Mouse (Mus musculus) heart, adult 2 months (tissue): Measurements from ENCODE around the gene Rps27rt. TPM values are rescaled to one million over a fixed set of nuclear protein-coding genes. Genes with fewer than 3 reads are reported as not detected.
A peak's percentile ranks its signal among the peaks of the same experiment; 100 is the strongest.

Experiments
- DNase-seq, 2 experiments: peaks; one replicate each; pipeline ENCODE4 v3.0.0; 2021
- H3K27ac ChIP-seq: fragments of 200-600 bp; 2 replicates; pipeline ENCODE4 v1.8.1; 2022
- H3K27me3 ChIP-seq: fragments of 200-500 bp; 2 replicates; pipeline ENCODE4 v1.6.1; 2012; ENCODE audit warnings: mild to moderate bottlenecking, low read length, inconsistent platforms, mixed read lengths; ENCODE audit not compliant: control insufficient read depth, insufficient read depth
- H3K36me3 ChIP-seq: fragments of 200-500 bp; 2 replicates; pipeline ENCODE4 v1.6.1; 2012; ENCODE audit warnings: low read length, inconsistent platforms; ENCODE audit not compliant: control insufficient read depth, insufficient read depth
- H3K4me1 ChIP-seq: fragments of 200-500 bp; 2 replicates; pipeline ENCODE4 v1.6.1; 2011; ENCODE audit warnings: low read length; ENCODE audit not compliant: control insufficient read depth, insufficient read depth
- H3K4me3 ChIP-seq: fragments of 200-600 bp; 2 replicates; pipeline ENCODE4 v1.8.1; 2022
- H3K79me2 ChIP-seq: fragments of 200-500 bp; replicated peaks from 2 replicates; pipeline ENCODE4 v1.6.1; 2012; ENCODE audit warnings: mild to moderate bottlenecking, inconsistent platforms, low read length, moderate library complexity, mixed read lengths; ENCODE audit not compliant: control insufficient read depth, insufficient read depth
- H3K9ac ChIP-seq: fragments of 200-500 bp; 2 replicates; pipeline ENCODE4 v1.6.1; 2012; ENCODE audit warnings: low read depth, mild to moderate bottlenecking, control low read depth, inconsistent platforms, low read length, mixed read lengths
- CTCF ChIP-seq: fragments of 200-600 bp; IDR thresholded peaks from 2 replicates; pipeline ENCODE4 v1.8.1; 2022; ENCODE audit warnings: antibody characterized with exemption, mild to moderate bottlenecking, moderate library complexity
- EP300 ChIP-seq: fragments of 200-500 bp; IDR thresholded peaks from 2 replicates; pipeline ENCODE4 v1.6.1; 2011; ENCODE audit warnings: low read depth, low read length, control low read depth; ENCODE audit not compliant: insufficient read depth
- POLR2A ChIP-seq: fragments of 200-500 bp; IDR thresholded peaks from 2 replicates; pipeline ENCODE4 v1.6.1; 2011; ENCODE audit warnings: mild to moderate bottlenecking, low read depth, low read length, control low read depth; ENCODE audit not compliant: insufficient read depth
- WGBS: fragments of 180-500 bp; shearing (Covaris S2); methylation state at CpG from one replicate; pipeline ENCODE4 v1.1.7; 2018; 5-methylcytosine and 5-hydroxymethylcytosine counted together
- intact Hi-C: fragments of 180-260 bp; cut with DNase I; formaldehyde crosslinking; loops from one replicate; pipeline ENCODE4 v1.15.1; 2025
- polyA plus RNA-seq: library from polyadenylated mRNA; depleted of rRNA; stranded (reverse); fragments of >200 nt; gene quantifications from 2 replicates; pipeline ENCODE4 v1.2.3, GENCODE M21; 2012
- total RNA-seq, 2 experiments: library from RNA; stranded (reverse); gene quantifications; 2 replicates each; pipeline ENCODE4 v1.2.3; 2021

Rps27rt gene
- total and polyA plus RNA-seq, 3 experiments, result 14.3 to 32.5 (median 23.0) TPM

- TF ChIP-seq POLR2A, result no peak
- no peak for TF ChIP-seq EP300
- TF ChIP-seq CTCF, result no peak
- intact Hi-C loops, result loop anchor here (5.0 kb wide), 2 partner anchors 143 to 203 kb away; no protein-coding TSS in a partner anchor
- no peaks in the 10 kb centered on the region for H3K4me1 ChIP-seq
- H3K27me3 ChIP-seq, result no peaks in the 10 kb centered on the region
- H3K9ac ChIP-seq, result no peak overlapping the region
- WGBS, result 93% methylated on average over 11 of the region's 11 CpGs
- H3K36me3 ChIP-seq, result no peaks in the 10 kb centered on the region
- DNase-seq, result no peak
- H3K27ac ChIP-seq, result no peak overlapping the region
- no peak overlapping the region for H3K4me3 ChIP-seq
- H3K79me2 ChIP-seq, result no peaks in the 10 kb centered on the region
Observed at GRCm38 (mm10) chr9:114955340-114955739, 27.2 kb downstream of the Rps27rt start.

GRCm38 (mm10) chr9:114952866-114953265 lies 29.7 kb downstream of the Rps27rt start:
- Histone ChIP-seq H3K27me3 (no peaks in the 10 kb centered on the region), H3K27ac (no peak overlapping the region), H3K79me2 (no peaks in the 10 kb centered on the region), H3K36me3 (no peaks in the 10 kb centered on the region), H3K4me1 (peaks cover 4% of the 10 kb centered on the region), H3K4me3 (no peak overlapping the region), H3K9ac (no peak overlapping the region)
- intact Hi-C loops, result no loop called here
- 45% methylated on average over 1 of the region's 1 CpGs for WGBS
- no peak for DNase-seq
- TF ChIP-seq POLR2A (no peak), EP300 (no peak), CTCF (peak; percentile 69)

GRCm38 (mm10) chr9:114948395-114948794 lies 34.1 kb downstream of the Rps27rt start:
- TF ChIP-seq CTCF, result no peak
- no peak for TF ChIP-seq POLR2A
- no peak for TF ChIP-seq EP300
- H3K27me3 ChIP-seq, result no peaks in the 10 kb centered on the region
- no peak overlapping the region for H3K4me3 ChIP-seq
- no peak overlapping the region for H3K27ac ChIP-seq
- no peaks in the 10 kb centered on the region for H3K79me2 ChIP-seq
- H3K9ac ChIP-seq, result no peak overlapping the region
- H3K36me3 ChIP-seq, result no peaks in the 10 kb centered on the region
- intact Hi-C loops, result no loop called here
- peak in 1 of 2 experiments; percentile 27 for DNase-seq
- H3K4me1 ChIP-seq, result peaks cover 4% of the 10 kb centered on the region
- WGBS, result 39% methylated on average over 5 of the region's 5 CpGs

- Histone ChIP-seq H3K27ac (no peak overlapping the region), H3K4me3 (no peak overlapping the region), H3K36me3 (no peaks in the 10 kb centered on the region), H3K79me2 (no peaks in the 10 kb centered on the region), H3K9ac (no peak overlapping the region), H3K4me1 (peaks cover 4% of the 10 kb centered on the region), H3K27me3 (no peaks in the 10 kb centered on the region)
- TF ChIP-seq POLR2A (no peak), CTCF (peak; percentile 26; the same call in 1 of the 2 replicates)
- 88% methylated on average over 6 of the region's 6 CpGs for WGBS
- intact Hi-C loops, result no loop called here
- no peak for DNase-seq
Observed at GRCm38 (mm10) chr9:114945576-114945975, 37.0 kb downstream of the Rps27rt start.

- Histone ChIP-seq H3K79me2 (no peaks in the 10 kb centered on the region), H3K27ac (no peak overlapping the region), H3K9ac (no peak overlapping the region), H3K4me1 (peaks cover 4% of the 10 kb centered on the region), H3K27me3 (no peaks in the 10 kb centered on the region), H3K4me3 (no peak overlapping the region), H3K36me3 (no peaks in the 10 kb centered on the region)
- DNase-seq, result no peak
- TF ChIP-seq POLR2A (no peak), EP300 (no peak)
- intact Hi-C loops, result no loop called here
- 66% methylated on average over 3 of the region's 3 CpGs for WGBS
Observed at GRCm38 (mm10) chr9:114944642-114945041, 37.9 kb downstream of the Rps27rt start.

- Histone ChIP-seq H3K27ac (no peak overlapping the region), H3K79me2 (no peaks in the 10 kb centered on the region), H3K27me3 (no peaks in the 10 kb centered on the region), H3K4me1 (peaks cover 5% of the 10 kb centered on the region), H3K9ac (no peak overlapping the region), H3K4me3 (no peak overlapping the region), H3K36me3 (no peaks in the 10 kb centered on the region)
- TF ChIP-seq CTCF, result no peak
- TF ChIP-seq EP300, result no peak
- no peak for TF ChIP-seq POLR2A
- 73% methylated on average over 2 of the region's 2 CpGs for WGBS
- no peak for DNase-seq
- intact Hi-C loops, result loop anchor here (10.0 kb wide), 1 partner anchor 378 kb away; the partner anchor contains the start of gene Stt3b
Observed at GRCm38 (mm10) chr9:114936687-114937086, 45.9 kb downstream of the Rps27rt start.

GRCm38 (mm10) chr9:114935321-114935720 lies 47.2 kb downstream of the Rps27rt start:
- Histone ChIP-seq H3K36me3 (no peaks in the 10 kb centered on the region), H3K27ac (no peak overlapping the region), H3K4me1 (peaks cover 8% of the 10 kb centered on the region), H3K4me3 (no peak overlapping the region), H3K9ac (no peak overlapping the region), H3K79me2 (no peaks in the 10 kb centered on the region), H3K27me3 (no peaks in the 10 kb centered on the region)
- TF ChIP-seq POLR2A, result no peak
- no peak for TF ChIP-seq CTCF
- TF ChIP-seq EP300, result no peak
- WGBS, result 90% methylated on average over 4 of the region's 4 CpGs
- DNase-seq, result no peak
- intact Hi-C loops, result loop anchor here (10.0 kb wide), 1 partner anchor 379 kb away; the partner anchor contains the start of gene Stt3b
